Mouse (Mus musculus) G1E (cell line): ENCODE data around the gene AA467197. TPM values are rescaled to one million over a fixed set of nuclear protein-coding genes. Genes with fewer than 3 reads are reported as not detected.

Experiments used
- ATAC-seq: 2 replicates; pipeline ENCODE4 v1.8.0; 2016; ENCODE audit warnings: mild to moderate bottlenecking; ENCODE audit not compliant: insufficient number of reproducible peaks, poor library complexity, low FRiP score, severe bottlenecking; ENCODE audit errors: extremely low read depth
- DNase-seq: peaks from one replicate; pipeline ENCODE4 v3.0.0; 2012; ENCODE audit warnings: low spot score
- H3K27me3 ChIP-seq: 2 replicates; pipeline ENCODE4 v1.6.1; 2012; ENCODE audit warnings: mild to moderate bottlenecking, low read length, inconsistent platforms; ENCODE audit not compliant: insufficient read depth
- H3K36me3 ChIP-seq: replicated peaks from 2 replicates; pipeline ENCODE3; 2012; ENCODE audit warnings: mild to moderate bottlenecking, inconsistent platforms
- H3K4me1 ChIP-seq: 2 replicates; pipeline ENCODE4 v1.6.1; 2012; ENCODE audit warnings: low read depth, low read length, inconsistent platforms, mixed read lengths; ENCODE audit not compliant: insufficient read depth
- H3K4me3 ChIP-seq: 2 replicates; pipeline ENCODE4 v1.5.1; 2012; ENCODE audit warnings: low read depth, mild to moderate bottlenecking, inconsistent platforms, low read length, moderate library complexity, mixed read lengths
- H3K9me3 ChIP-seq: replicated peaks from 2 replicates; pipeline ENCODE4 v1.6.1; 2012; ENCODE audit warnings: inconsistent platforms
- CTCF ChIP-seq: IDR thresholded peaks from 2 replicates; pipeline ENCODE4 v1.5.1; 2012; ENCODE audit warnings: low read depth, low read length, inconsistent platforms, mixed read lengths
- GATA1 ChIP-seq: IDR thresholded peaks from 2 replicates; pipeline ENCODE4 v1.6.1; 2012; ENCODE audit warnings: borderline replicate concordance, low read length, inconsistent platforms, mixed read lengths
- GATA2 ChIP-seq: IDR thresholded peaks from 2 replicates; pipeline ENCODE4 v1.6.1; 2012; ENCODE audit warnings: low read depth, low read length, inconsistent platforms, borderline replicate concordance
- POLR2AphosphoS5 ChIP-seq: IDR thresholded peaks from 2 replicates; pipeline ENCODE4 v1.6.1; 2012; ENCODE audit warnings: low read depth, low read length, inconsistent platforms; ENCODE audit not compliant: insufficient replicate concordance
- TAL1 ChIP-seq: conservative IDR thresholded peaks from 2 replicates; pipeline ENCODE4 v1.6.1; 2012; ENCODE audit warnings: low read depth, low read length, inconsistent platforms, mixed read lengths
- polyA plus RNA-seq: library from polyadenylated mRNA; stranded (reverse); fragments of >175 nt; gene quantifications from 2 replicates; pipeline ENCODE4 v1.2.3, GENCODE M21; 2012
- total RNA-seq, 2 experiments: library from RNA; stranded (forward) in 1 of 2; stranded (reverse) in 1 of 2; fragments of 200-1000 nt in 1 of 2; fragments of >200 nt in 1 of 2; fragmentation: Nextera tagmentation in 1 of 2; gene quantifications; 2 replicates each; pipeline ENCODE4 v1.2.3; 2014 to 2017

Gene AA467197
- total and polyA plus RNA-seq, 3 experiments = not detected

DNA sequence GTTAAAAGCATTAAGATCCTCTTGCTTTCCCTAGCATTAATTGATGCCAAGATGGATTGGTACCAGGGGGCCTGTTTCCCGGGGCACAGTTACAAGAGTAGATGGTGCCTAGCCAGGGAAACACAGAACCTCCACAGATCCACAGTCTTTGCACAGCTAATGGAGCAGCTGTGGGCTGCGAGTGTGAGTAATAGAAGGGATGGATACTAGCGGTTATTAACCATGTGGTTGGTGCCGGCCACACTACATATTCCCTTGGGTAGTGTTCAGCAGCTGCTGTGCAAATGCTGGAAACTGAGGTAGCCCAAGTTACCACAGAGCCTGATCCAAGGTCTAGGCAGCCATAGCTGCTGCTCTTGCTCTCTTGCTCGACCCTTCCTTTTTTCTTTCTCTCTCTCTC is 34.9 kb downstream of the AA467197 start:
- no peak for TF ChIP-seq CTCF
- no peak for TF ChIP-seq GATA1
- TF ChIP-seq GATA2 = no peak
- TF ChIP-seq TAL1 = no peak
- TF ChIP-seq POLR2AphosphoS5 = no peak
- DNase-seq (no peak), ATAC-seq (no peak)
- Histone ChIP-seq H3K36me3 (no peaks in the 10 kb centered on the region), H3K27me3 (no peaks in the 10 kb centered on the region), H3K4me3 (no peak overlapping the region), H3K9me3 (no peaks in the 10 kb centered on the region), H3K4me1 (no peaks in the 10 kb centered on the region)

DNA sequence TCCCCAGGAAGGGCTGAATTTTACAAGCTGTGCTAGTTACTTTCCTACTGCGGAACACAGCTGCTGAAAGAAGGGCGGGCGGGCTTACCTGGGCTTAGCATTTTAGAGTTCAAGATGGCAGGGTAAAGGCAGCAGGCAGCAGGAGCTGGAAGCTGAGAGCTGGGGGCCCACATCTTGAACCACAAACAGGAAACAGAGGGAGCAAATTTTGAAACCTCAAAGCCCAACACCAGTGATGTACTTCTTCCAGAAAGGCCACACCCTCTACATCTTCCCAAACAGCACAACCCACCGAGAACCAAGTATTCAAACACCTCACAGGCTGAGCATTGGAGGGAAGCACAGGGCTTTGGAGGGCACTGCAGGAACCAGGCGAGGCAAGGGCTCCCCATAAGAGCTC is 36.1 kb downstream of the AA467197 start:
- no peak for DNase-seq
- TF ChIP-seq GATA1 = no peak
- H3K4me3 ChIP-seq = no peak overlapping the region
- no peak for ATAC-seq
- H3K36me3 ChIP-seq = no peaks in the 10 kb centered on the region
- no peaks in the 10 kb centered on the region for H3K4me1 ChIP-seq
- no peaks in the 10 kb centered on the region for H3K27me3 ChIP-seq
- H3K9me3 ChIP-seq = no peaks in the 10 kb centered on the region

DNA sequence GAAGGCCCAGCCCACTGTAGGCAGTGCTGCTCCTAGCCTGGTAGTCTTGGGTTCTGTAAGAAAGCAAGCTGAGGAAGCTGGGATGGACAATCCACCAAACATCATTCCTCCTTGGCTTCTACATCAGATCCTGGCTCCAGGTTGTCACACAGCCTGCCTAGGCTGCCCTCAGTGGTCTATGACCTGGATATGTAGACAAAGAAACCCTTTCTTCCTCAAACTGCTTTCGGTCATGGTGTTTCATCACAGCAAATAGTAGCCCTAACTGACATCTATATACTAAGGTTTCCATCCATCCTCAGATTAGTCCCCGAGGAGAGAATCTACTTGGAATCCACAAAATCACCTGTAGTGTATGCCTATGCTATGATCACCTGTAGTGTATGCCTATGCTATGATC is 38.3 kb downstream of the AA467197 start:
- Histone ChIP-seq H3K27me3 (no peaks in the 10 kb centered on the region), H3K4me1 (no peaks in the 10 kb centered on the region), H3K36me3 (no peaks in the 10 kb centered on the region), H3K4me3 (no peak overlapping the region), H3K9me3 (no peaks in the 10 kb centered on the region)
- TF ChIP-seq GATA1 (no peak), TAL1 (no peak)
- DNase-seq = no peak
- no peak for ATAC-seq

DNA sequence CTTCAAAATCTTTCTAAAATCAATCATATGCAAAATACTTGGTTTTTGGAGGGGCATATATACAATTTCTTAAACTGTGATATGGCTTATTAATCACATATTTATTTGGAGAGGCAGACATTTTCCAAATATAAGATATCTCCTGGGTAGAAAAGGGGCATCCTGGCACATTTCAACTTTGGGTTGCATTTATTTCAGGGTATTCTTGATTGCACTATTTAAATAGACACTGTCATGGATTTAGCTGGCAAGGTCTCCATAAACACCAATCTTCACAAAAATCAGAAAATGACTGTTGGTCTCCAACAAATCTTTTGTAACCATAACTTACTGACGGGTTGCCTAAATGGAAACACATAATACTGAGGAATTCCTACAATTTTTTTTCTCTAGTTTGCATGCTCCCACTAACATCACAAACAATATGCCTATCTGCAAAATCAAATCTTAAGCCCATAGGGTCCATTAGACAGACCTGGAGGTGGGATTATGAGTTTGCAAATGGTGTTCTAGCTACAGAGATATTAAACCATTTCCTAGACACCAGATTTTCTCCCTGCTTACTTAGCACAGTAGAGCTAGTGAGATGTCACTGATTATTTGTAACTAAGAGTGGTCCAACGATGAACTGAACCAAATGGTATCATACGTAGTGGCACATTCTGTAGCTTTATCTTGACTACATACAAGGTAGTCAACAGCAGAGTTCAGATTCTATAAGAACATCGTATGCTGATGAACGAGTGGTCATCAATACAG is 44.8 kb downstream of the AA467197 start:
- Histone ChIP-seq H3K36me3 (no peaks in the 10 kb centered on the region), H3K4me3 (no peak overlapping the region), H3K9me3 (peaks cover 5% of the 10 kb centered on the region), H3K27me3 (no peaks in the 10 kb centered on the region), H3K4me1 (no peaks in the 10 kb centered on the region)
- ATAC-seq (no peak), DNase-seq (no peak)
- TF ChIP-seq GATA2 = no peak
- TF ChIP-seq POLR2AphosphoS5 = no peak
- TF ChIP-seq CTCF = no peak
- no peak for TF ChIP-seq TAL1
- TF ChIP-seq GATA1 = no peak

DNA sequence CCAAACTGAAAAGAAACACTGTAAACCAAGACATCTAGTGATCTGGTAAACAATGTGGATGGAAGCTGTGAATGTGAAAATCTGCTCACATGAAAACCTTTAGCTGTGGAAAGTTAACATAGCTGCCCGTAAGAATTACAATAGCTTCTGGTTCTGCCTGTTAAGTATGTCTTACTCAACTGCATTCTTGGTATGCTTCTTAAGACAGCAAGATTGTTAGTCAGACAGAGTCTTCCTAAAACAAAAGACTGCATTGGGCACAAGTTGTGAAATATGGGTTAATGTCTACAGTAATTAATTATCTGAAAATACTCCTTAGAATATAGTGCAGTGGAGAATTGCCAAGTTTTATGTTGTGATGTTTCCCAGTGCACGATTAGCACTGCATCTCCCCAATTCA is 45.7 kb downstream of the AA467197 start:
- no peak for ATAC-seq

DNA sequence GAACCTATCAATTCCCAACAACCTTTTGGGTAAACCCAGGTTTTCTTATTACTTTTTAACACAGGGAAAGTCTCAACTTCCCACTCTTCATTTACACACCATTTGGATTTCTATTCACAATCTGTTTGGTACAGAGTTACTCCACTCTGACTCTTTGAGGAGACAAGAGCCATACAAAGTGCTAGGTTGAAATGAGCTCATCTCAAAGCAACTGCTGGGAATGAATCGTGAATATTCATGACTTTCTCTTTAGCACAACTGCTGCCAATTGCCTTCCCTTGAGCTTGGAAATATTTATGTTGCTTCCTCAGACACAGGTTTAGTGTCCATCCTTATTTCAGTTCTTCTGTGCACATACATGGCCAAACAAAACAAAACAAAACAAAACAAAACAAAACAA is 46.9 kb downstream of the AA467197 start:
- Histone ChIP-seq H3K4me3 (no peak overlapping the region), H3K4me1 (no peaks in the 10 kb centered on the region), H3K36me3 (no peaks in the 10 kb centered on the region), H3K27me3 (no peaks in the 10 kb centered on the region), H3K9me3 (peaks cover 5% of the 10 kb centered on the region)
- TF ChIP-seq GATA2 (no peak), CTCF (no peak), GATA1 (no peak), POLR2AphosphoS5 (no peak), TAL1 (no peak)
- DNase-seq = no peak
- ATAC-seq = no peak

More for the DNA sequence above, 45.7 kb downstream of the AA467197 start:
- TF ChIP-seq POLR2AphosphoS5 (no peak), GATA1 (no peak), CTCF (no peak), TAL1 (no peak), GATA2 (no peak)
- no peak for DNase-seq
- no peak overlapping the region for H3K4me3 ChIP-seq
- no peaks in the 10 kb centered on the region for H3K36me3 ChIP-seq
- H3K9me3 ChIP-seq = peaks cover 5% of the 10 kb centered on the region
- no peaks in the 10 kb centered on the region for H3K4me1 ChIP-seq
- H3K27me3 ChIP-seq = no peaks in the 10 kb centered on the region

DNA sequence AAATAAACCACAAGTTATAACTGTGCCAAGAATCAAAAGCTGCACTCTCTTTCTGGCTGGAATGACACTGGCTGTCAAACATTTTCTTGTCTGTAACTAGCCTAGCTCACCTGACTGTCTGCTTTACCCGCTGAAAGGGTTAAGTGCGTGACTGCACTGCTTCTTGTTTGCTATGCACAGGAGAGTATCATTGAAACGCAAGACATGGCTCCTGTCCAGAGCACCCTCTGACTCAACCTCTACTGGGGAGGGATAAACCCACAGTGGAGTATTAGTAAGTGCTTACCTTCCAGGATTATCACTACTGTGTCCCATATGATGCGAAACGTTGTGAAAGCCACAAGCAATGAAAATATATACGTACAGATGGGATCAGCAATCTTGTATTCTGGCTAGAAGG is 49.9 kb downstream of the AA467197 start:
- ATAC-seq = no peak
- no peak for TF ChIP-seq TAL1
- no peak for TF ChIP-seq CTCF
- TF ChIP-seq GATA1 = no peak
- TF ChIP-seq GATA2 = no peak
- TF ChIP-seq POLR2AphosphoS5 = no peak

More for the DNA sequence above, 49.9 kb downstream of the AA467197 start:
- no peak overlapping the region for H3K4me3 ChIP-seq
- no peak for DNase-seq
- no peaks in the 10 kb centered on the region for H3K36me3 ChIP-seq
- H3K9me3 ChIP-seq = peaks cover 4% of the 10 kb centered on the region
- no peaks in the 10 kb centered on the region for H3K4me1 ChIP-seq
- H3K27me3 ChIP-seq = no peaks in the 10 kb centered on the region
